Mouse (Mus musculus) liver, embryonic 15.5 days (tissue): ENCODE results near the gene Arhgef10l. TPM values are rescaled to one million over a fixed set of nuclear protein-coding genes. Genes with fewer than 3 reads are reported as not detected.

ENCODE experiments used
- ATAC-seq: fragments of 200-750 bp; cut with Nextera tagmentation; 2 replicates; pipeline ENCODE4 v1.8.0; 2017; ENCODE audit warnings: moderate number of reproducible peaks, mild to moderate bottlenecking, moderate library complexity; ENCODE audit not compliant: insufficient read depth
- H3K27ac ChIP-seq: fragments of 300-500 bp; sonication (generic); replicated peaks from 2 replicates; pipeline ENCODE4 v1.5.1; 2015; ENCODE audit warnings: mild to moderate bottlenecking, inconsistent platforms
- H3K27me3 ChIP-seq: fragments of 300-500 bp; sonication (generic); 2 replicates; pipeline ENCODE4 v1.6.1; 2015; ENCODE audit warnings: mild to moderate bottlenecking, inconsistent platforms
- H3K36me3 ChIP-seq: fragments of 300-500 bp; sonication (generic); replicated peaks from 2 replicates; pipeline ENCODE4 v1.6.1; 2015; ENCODE audit warnings: moderate library complexity, mild to moderate bottlenecking, inconsistent platforms
- H3K4me1 ChIP-seq: fragments of 300-500 bp; sonication (generic); replicated peaks from 2 replicates; pipeline ENCODE4 v1.6.1; 2015; ENCODE audit warnings: inconsistent platforms
- H3K4me2 ChIP-seq: fragments of 300-500 bp; sonication (generic); 2 replicates; pipeline ENCODE4 v1.6.1; 2015; ENCODE audit warnings: moderate library complexity, mild to moderate bottlenecking, inconsistent platforms
- H3K4me3 ChIP-seq: fragments of 300-500 bp; sonication (generic); replicated peaks from 2 replicates; pipeline ENCODE4 v1.5.1; 2015; ENCODE audit warnings: mild to moderate bottlenecking, inconsistent platforms
- H3K9ac ChIP-seq: fragments of 300-500 bp; sonication (generic); 2 replicates; pipeline ENCODE4 v1.6.1; 2015; ENCODE audit warnings: moderate library complexity, mild to moderate bottlenecking, inconsistent platforms
- H3K9me3 ChIP-seq: fragments of 300-500 bp; sonication (generic); replicated peaks from 2 replicates; pipeline ENCODE4 v1.6.1; 2016; ENCODE audit warnings: inconsistent platforms
- WGBS: fragments of 180-500 bp; shearing (Covaris S2); methylation state at CpG from one replicate; pipeline ENCODE4 v1.1.7; 2015; ENCODE audit warnings: mixed read lengths; ENCODE audit not compliant: insufficient replicate concordance; 5-methylcytosine and 5-hydroxymethylcytosine counted together
- polyA plus RNA-seq: library from polyadenylated mRNA; unstranded; fragments of >200 nt; fragmentation: Nextera tagmentation; extraction: Ambion mirVana; gene quantifications from 2 replicates; pipeline ENCODE4 v1.2.1, GENCODE M21; 2015

Gene Arhgef10l
- polyA plus RNA-seq, 1 experiment from 2014 or later, result 4.8 TPM

DNA sequence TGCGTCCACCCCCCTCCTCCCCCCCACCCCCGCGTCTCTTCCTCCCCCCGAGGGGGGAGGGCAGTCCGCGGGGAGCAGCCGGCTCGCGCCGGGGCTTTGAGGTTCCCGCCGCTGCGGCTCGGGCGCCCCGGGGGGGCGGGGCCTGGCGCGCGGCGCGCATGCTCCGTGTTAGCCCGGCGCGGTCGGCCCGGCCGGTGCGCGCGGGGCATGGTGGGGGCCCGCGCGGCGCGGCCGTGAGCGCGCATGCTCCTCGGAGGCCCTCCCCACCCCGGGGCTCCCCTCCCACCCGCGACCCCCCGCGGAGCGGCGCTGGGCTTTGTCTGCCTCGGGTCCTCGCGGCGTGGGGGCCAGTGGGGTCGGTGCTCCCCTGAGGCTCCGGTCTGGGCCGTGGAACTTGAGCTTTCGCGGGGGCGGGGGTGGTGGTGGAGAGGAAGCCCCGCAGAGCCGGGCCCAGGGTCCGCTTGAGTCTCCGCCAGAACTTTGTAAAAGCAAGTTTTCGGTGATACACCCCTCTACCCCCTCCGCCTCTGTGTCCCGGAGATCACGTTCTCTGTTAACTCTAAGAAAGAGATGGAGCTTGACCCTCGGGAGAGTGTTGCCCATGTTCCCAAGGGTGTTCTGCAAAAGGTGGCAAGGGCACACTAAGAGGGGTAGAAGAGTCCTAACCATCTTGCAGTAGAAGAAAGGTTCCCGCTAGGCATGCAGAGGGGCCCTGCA lies 37.0 kb upstream of the Arhgef10l start:
- Histone ChIP-seq H3K27ac (peak overlapping the region; percentile 89), H3K27me3 (no peaks in the 10 kb centered on the region), H3K4me1 (peaks cover 83% of the 10 kb centered on the region), H3K36me3 (peaks cover 39% of the 10 kb centered on the region), H3K9me3 (no peaks in the 10 kb centered on the region), H3K4me2 (peak overlapping the region; percentile 90), H3K9ac (peak overlapping the region; percentile 99), H3K4me3 (peak overlapping the region; percentile 96)
- under 1% methylated on average over 53 of the region's 68 CpGs for WGBS
- ATAC-seq, result peak; percentile 77

- Histone ChIP-seq H3K36me3 (peaks cover 30% of the 10 kb centered on the region), H3K9me3 (no peaks in the 10 kb centered on the region), H3K4me1 (peaks cover 75% of the 10 kb centered on the region), H3K27me3 (no peaks in the 10 kb centered on the region), H3K9ac (peak overlapping the region; percentile 99), H3K27ac (peak overlapping the region; percentile 89), H3K4me2 (peak overlapping the region; percentile 90), H3K4me3 (peak overlapping the region; percentile 96)
- ATAC-seq, result peak; percentile 25
- WGBS, result under 1% methylated on average over 85 of the region's 107 CpGs
These were observed 36.1 kb upstream of the Arhgef10l start for GRCm38 (mm10) chr4:140701716-140702561.

DNA sequence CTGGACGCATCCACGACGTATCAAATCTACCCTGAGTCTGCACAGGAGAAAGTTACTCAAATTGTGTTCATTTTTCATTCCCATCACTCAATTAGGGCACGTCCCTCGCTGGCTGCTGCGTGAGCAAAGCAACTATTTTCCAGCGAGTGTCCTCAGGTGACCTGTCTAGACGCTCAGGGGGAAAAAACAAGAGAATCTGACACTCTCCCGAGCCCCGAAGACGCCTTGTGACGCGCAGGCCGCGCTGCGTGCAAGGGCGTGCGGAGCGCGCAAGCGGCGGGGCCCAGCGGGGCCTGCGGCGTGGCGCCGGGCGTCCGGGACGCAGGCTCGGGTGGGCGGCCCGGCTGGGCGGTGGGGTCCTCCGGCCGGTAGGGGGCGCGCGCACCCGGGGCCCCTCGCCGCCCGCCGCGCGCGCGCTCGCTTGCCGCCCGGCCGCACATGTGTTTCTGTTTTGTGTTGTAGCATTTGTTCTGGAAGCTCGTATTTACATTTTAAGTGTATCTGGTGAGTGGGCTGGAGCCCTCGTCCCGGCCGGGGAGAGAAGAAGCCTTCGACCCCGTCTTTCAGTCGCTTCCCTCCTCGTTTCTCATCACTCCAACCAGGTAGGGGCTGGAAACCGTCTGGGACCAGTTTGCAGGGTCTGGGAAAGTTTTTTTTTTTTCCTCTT lies 35.4 kb upstream of the Arhgef10l start:
- ATAC-seq, result peak; percentile 74
- peak overlapping the region; percentile 99 for H3K9ac ChIP-seq
- peak overlapping the region; percentile 89 for H3K27ac ChIP-seq
- peak overlapping the region; percentile 96 for H3K4me3 ChIP-seq
- under 1% methylated on average over 61 of the region's 61 CpGs for WGBS
- peak overlapping the region; percentile 90 for H3K4me2 ChIP-seq
- peaks cover 23% of the 10 kb centered on the region for H3K36me3 ChIP-seq
- no peaks in the 10 kb centered on the region for H3K9me3 ChIP-seq
- H3K4me1 ChIP-seq, result peaks cover 75% of the 10 kb centered on the region
- H3K27me3 ChIP-seq, result no peaks in the 10 kb centered on the region

- 5% methylated on average over 20 of the region's 20 CpGs for WGBS
These were observed 34.6 kb upstream of the Arhgef10l start, which contains the start of gene Rcc2 for GRCm38 (mm10) chr4:140700269-140701018. Gene Rcc2, plus strand, starts transcription at chr4:140700541.

GRCm38 (mm10) chr4:140699441-140700127 lies 33.8 kb upstream of the Arhgef10l start:
- H3K27me3 ChIP-seq, result no peaks in the 10 kb centered on the region
- peak; percentile 47 for ATAC-seq
- H3K9me3 ChIP-seq, result no peaks in the 10 kb centered on the region
- 4% methylated on average over 29 of the region's 29 CpGs for WGBS
- H3K9ac ChIP-seq, result peak overlapping the region; percentile 99
- H3K4me3 ChIP-seq, result peak overlapping the region; percentile 96
- H3K27ac ChIP-seq, result peak overlapping the region; percentile 89
- peaks cover 7% of the 10 kb centered on the region for H3K36me3 ChIP-seq
- H3K4me1 ChIP-seq, result peaks cover 75% of the 10 kb centered on the region
- peak overlapping the region; percentile 90 for H3K4me2 ChIP-seq

More at GRCm38 (mm10) chr4:140700269-140701018, 34.6 kb upstream of the Arhgef10l start, which contains the start of gene Rcc2:
- Histone ChIP-seq H3K4me2 (peak within 1 kb of the TSS; percentile 90), H3K4me3 (peak within 1 kb of the TSS; percentile 96), H3K9ac (peak within 1 kb of the TSS; percentile 99), H3K4me1 (peaks cover 75% of the 10 kb centered on the region), H3K9me3 (no peaks in the 10 kb centered on the region), H3K36me3 (peaks cover 15% of the 10 kb centered on the region), H3K27ac (peak within 1 kb of the TSS; percentile 89), H3K27me3 (no peaks in the 10 kb centered on the region)
- no peak for ATAC-seq

- no peak; the same call in 1 of the 2 replicates for ATAC-seq
- no peaks in the 10 kb centered on the region for H3K27me3 ChIP-seq
- no peaks in the 10 kb centered on the region for H3K36me3 ChIP-seq
- peaks cover 87% of the 10 kb centered on the region for H3K4me1 ChIP-seq
- 30% methylated on average over 14 of the region's 14 CpGs for WGBS
- peak overlapping the region; percentile 85 for H3K27ac ChIP-seq
- peak overlapping the region; percentile 36 for H3K4me3 ChIP-seq
- no peaks in the 10 kb centered on the region for H3K9me3 ChIP-seq
- H3K4me2 ChIP-seq, result peak overlapping the region; percentile 70
- H3K9ac ChIP-seq, result peak overlapping the region; percentile 41
These were observed 30.1 kb upstream of the Arhgef10l start for GRCm38 (mm10) chr4:140695675-140696585.

DNA sequence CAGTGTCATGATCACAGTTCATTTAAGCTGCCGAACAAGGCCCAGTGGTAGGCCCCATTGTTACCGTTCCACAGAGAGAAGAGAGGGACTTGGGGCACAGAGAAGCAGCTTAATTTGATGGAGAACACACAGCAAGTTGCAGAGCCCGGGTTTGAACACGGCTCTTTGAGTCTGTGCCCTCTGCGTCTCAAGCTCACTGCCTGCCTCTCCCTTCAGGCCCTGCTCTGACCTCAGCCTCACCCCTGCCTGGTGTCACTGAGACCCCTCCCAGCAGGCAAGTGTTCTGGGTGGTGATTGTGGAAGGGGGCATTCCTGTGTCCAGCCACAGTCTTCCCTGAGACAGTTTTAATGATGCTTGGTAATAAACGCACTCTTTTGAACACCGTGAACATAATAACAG lies 29.3 kb upstream of the Arhgef10l start:
- no peak for ATAC-seq
- Histone ChIP-seq H3K4me2 (no peak overlapping the region), H3K9ac (no peak overlapping the region), H3K4me3 (no peak overlapping the region), H3K36me3 (no peaks in the 10 kb centered on the region), H3K27ac (peak overlapping the region; percentile 85), H3K27me3 (no peaks in the 10 kb centered on the region), H3K4me1 (peaks cover 87% of the 10 kb centered on the region), H3K9me3 (no peaks in the 10 kb centered on the region)
- WGBS, result 80% methylated on average over 7 of the region's 7 CpGs

DNA sequence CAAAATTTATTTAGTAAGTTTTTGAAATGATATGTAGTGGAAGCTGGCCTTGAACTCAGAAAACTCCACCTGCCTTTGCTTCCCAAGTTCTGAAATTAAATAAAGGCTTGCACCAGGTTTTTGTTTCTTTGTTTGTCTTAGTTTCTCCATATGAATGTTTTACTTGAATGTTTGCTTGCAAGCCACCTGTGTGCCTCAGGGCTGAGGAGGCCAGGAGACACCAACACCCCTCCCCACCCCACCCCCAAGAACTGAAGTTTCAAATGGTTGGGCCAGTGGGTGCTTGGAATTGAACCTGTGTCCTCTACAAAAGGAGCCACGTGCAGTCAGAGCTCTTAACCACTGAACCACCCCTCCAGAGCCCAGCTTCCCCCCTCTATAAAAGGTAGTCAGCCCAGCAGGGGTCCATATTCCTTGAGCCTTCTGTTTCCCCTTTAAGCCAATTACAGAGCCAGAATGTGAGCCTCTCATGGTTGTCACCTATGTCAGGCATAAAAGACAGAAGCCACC lies 28.8 kb upstream of the Arhgef10l start:
- ATAC-seq, result no peak
- H3K27ac ChIP-seq, result peak overlapping the region; percentile 85; the same call in 1 of the 2 replicates
- no peaks in the 10 kb centered on the region for H3K36me3 ChIP-seq
- no peak overlapping the region for H3K4me3 ChIP-seq
- H3K27me3 ChIP-seq, result no peaks in the 10 kb centered on the region
- peaks cover 87% of the 10 kb centered on the region for H3K4me1 ChIP-seq
- 58% methylated on average over 1 of the region's 1 CpGs for WGBS
- no peak overlapping the region for H3K9ac ChIP-seq
- H3K4me2 ChIP-seq, result no peak overlapping the region
- H3K9me3 ChIP-seq, result no peaks in the 10 kb centered on the region

DNA sequence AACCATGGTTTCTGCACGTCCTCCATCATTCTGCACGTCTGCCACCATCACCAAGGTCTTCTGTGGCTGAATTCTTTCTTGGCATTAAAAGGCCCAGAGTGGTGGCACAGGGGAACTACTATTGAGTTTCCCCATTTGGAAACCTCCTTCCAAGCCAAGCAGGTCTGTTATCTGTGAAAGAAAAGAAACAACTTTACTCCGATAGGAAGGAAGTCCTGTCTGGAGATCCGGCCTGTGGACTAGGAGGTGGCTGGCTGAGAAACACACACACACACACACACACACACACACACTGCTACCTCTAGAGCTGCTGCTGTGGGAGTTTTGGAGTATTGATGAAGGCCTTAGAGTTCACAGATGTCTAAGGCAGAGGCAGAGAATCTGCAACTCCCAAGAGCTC lies 27.7 kb upstream of the Arhgef10l start:
- ATAC-seq, result no peak
- no peak overlapping the region for H3K4me3 ChIP-seq
- peaks cover 87% of the 10 kb centered on the region for H3K4me1 ChIP-seq
- no peak overlapping the region; the same call in 1 of the 2 replicates for H3K27ac ChIP-seq
- H3K27me3 ChIP-seq, result no peaks in the 10 kb centered on the region
- no peak overlapping the region for H3K4me2 ChIP-seq
- no peak overlapping the region for H3K9ac ChIP-seq
- no peaks in the 10 kb centered on the region for H3K9me3 ChIP-seq
- no peaks in the 10 kb centered on the region for H3K36me3 ChIP-seq
- 21% methylated on average over 4 of the region's 4 CpGs for WGBS
